Mouse (Mus musculus) cortical plate, adult 2 months (tissue): ENCODE results near the gene Olfr631. TPM values are rescaled to one million over a fixed set of nuclear protein-coding genes. Genes with fewer than 3 reads are reported as not detected.

Source experiments
- H3K27ac ChIP-seq: fragments of 200-500 bp; 2 replicates; pipeline ENCODE4 v1.5.1; 2012; ENCODE audit warnings: low read length, control low read depth, inconsistent platforms; ENCODE audit not compliant: insufficient read depth
- H3K4me1 ChIP-seq: fragments of 200-500 bp; 2 replicates; pipeline ENCODE4 v1.6.1; 2011; ENCODE audit warnings: low read length; ENCODE audit not compliant: control insufficient read depth, insufficient read depth
- H3K4me3 ChIP-seq: fragments of 200-500 bp; 2 replicates; pipeline ENCODE4 v1.5.1; 2011; ENCODE audit warnings: mild to moderate bottlenecking, low read length, control low read depth; ENCODE audit not compliant: insufficient read depth
- CTCF ChIP-seq: fragments of 200-500 bp; IDR thresholded peaks from 2 replicates; pipeline ENCODE4 v1.5.1; 2011; ENCODE audit warnings: mild to moderate bottlenecking, control low read depth, low read length; ENCODE audit not compliant: insufficient read depth; ENCODE audit errors: extremely low read depth
- POLR2A ChIP-seq: fragments of 200-500 bp; IDR thresholded peaks from 2 replicates; pipeline ENCODE4 v1.6.1; 2011; ENCODE audit warnings: mild to moderate bottlenecking, low read length, control low read depth; ENCODE audit not compliant: insufficient read depth; ENCODE audit errors: extremely low read depth
- polyA plus RNA-seq: library from polyadenylated mRNA; depleted of rRNA; stranded (reverse); fragments of >200 nt; gene quantifications from 2 replicates; pipeline ENCODE4 v1.2.3, GENCODE M21; 2012; rRNA removed

The Olfr631 gene
- polyA plus RNA-seq, 1 experiment, result not detected

GRCm38 (mm10) chr7:103970852-103971251, 42.2 kb downstream of the Olfr631 start, which contains the start of gene Olfr635:
Gene Olfr635 (plus strand): TSS chr7:103971152.
- Histone ChIP-seq H3K4me1 (no peaks in the 10 kb centered on the region), H3K27ac (no peak within 1 kb of the TSS), H3K4me3 (no peak within 1 kb of the TSS)
- TF ChIP-seq POLR2A (no peak), CTCF (no peak)

GRCm38 (mm10) chr7:103971782-103972181, 43.2 kb downstream of the Olfr631 start:
- H3K4me3 ChIP-seq, result no peak overlapping the region
- no peak overlapping the region for H3K27ac ChIP-seq
- TF ChIP-seq CTCF (no peak), POLR2A (no peak)
- no peaks in the 10 kb centered on the region for H3K4me1 ChIP-seq

Other genes with a start within 250 kb of the Olfr631 start
- not detected in 2 replicates for gene Olfr625-ps1, start 246.1 kb upstream of the Olfr631 start, polyA plus RNA-seq
- gene Olfr243, start 214.2 kb upstream of the Olfr631 start, polyA plus RNA-seq, result not detected in 2 replicates
- not detected in 2 replicates for gene Olfr628, start 198.5 kb upstream of the Olfr631 start, polyA plus RNA-seq
- gene Olfr629, start 183.9 kb upstream of the Olfr631 start, polyA plus RNA-seq, result not detected in 2 replicates
- not detected in 2 replicates for gene Olfr630, start 171.5 kb upstream of the Olfr631 start, polyA plus RNA-seq
- gene Olfr69, start 157.2 kb upstream of the Olfr631 start, polyA plus RNA-seq, result not detected in 2 replicates
- gene Olfr68, start 149.1 kb upstream of the Olfr631 start, polyA plus RNA-seq, result not detected in 2 replicates
- not detected in 2 replicates for gene Olfr67, start 137.0 kb upstream of the Olfr631 start, polyA plus RNA-seq
- gene Hbb-bt, start 114.8 kb upstream of the Olfr631 start, polyA plus RNA-seq, result 56.3 and 87.5 TPM in 2 replicates
- 471 and 650 TPM in 2 replicates for gene Hbb-bs, start 100.7 kb upstream of the Olfr631 start, polyA plus RNA-seq
- not detected in 2 replicates for gene Hbb-bh2, start 88.3 kb upstream of the Olfr631 start, polyA plus RNA-seq
- gene Hbb-bh1, start 85.7 kb upstream of the Olfr631 start, polyA plus RNA-seq, result not detected in 2 replicates
- gene Hbb-y, start 75.6 kb upstream of the Olfr631 start, polyA plus RNA-seq, result 0.95 and 1.0 TPM in 2 replicates
- gene Olfr66, start 42.6 kb upstream of the Olfr631 start, polyA plus RNA-seq, result not detected in 2 replicates
- not detected in 2 replicates for gene Olfr64, start 34.3 kb upstream of the Olfr631 start, polyA plus RNA-seq
- not detected in 2 replicates for gene Olfr65, start 25.3 kb upstream of the Olfr631 start, polyA plus RNA-seq
- not detected in 2 replicates for gene Olfr632, start 5.5 kb downstream of the Olfr631 start, polyA plus RNA-seq
- gene Olfr633, start 15.6 kb downstream of the Olfr631 start, polyA plus RNA-seq, result not detected in 2 replicates
- gene Olfr635, start 42.3 kb downstream of the Olfr631 start, polyA plus RNA-seq, result not detected in 2 replicates
- gene Olfr638, start 69.9 kb downstream of the Olfr631 start, polyA plus RNA-seq, result not detected in 2 replicates
- gene Olfr639, start 88.5 kb downstream of the Olfr631 start, polyA plus RNA-seq, result not detected in 2 replicates
- gene Olfr640, start 96.7 kb downstream of the Olfr631 start, polyA plus RNA-seq, result not detected in 2 replicates
- gene Olfr641, start 106.6 kb downstream of the Olfr631 start, polyA plus RNA-seq, result not detected in 2 replicates
- gene Olfr642, start 123.8 kb downstream of the Olfr631 start, polyA plus RNA-seq, result not detected in 2 replicates
- gene 4930516K23Rik, start 132.6 kb downstream of the Olfr631 start, polyA plus RNA-seq, result not detected in 2 replicates
- not detected in 2 replicates for gene Olfr644, start 143.0 kb downstream of the Olfr631 start, polyA plus RNA-seq
- not detected in 2 replicates for gene Olfr645, start 156.6 kb downstream of the Olfr631 start, polyA plus RNA-seq
- gene Olfr646, start 176.0 kb downstream of the Olfr631 start, polyA plus RNA-seq, result not detected in 2 replicates
- gene Ubqln5, start 201.0 kb downstream of the Olfr631 start, polyA plus RNA-seq, result not detected in 2 replicates
- not detected in 2 replicates for gene Olfr643, start 208.6 kb downstream of the Olfr631 start, polyA plus RNA-seq
- not detected in 2 replicates for gene Ubqln3, start 214.5 kb downstream of the Olfr631 start, polyA plus RNA-seq
- gene Ubqlnl, start 221.7 kb downstream of the Olfr631 start, polyA plus RNA-seq, result not detected in 2 replicates
- 0.04 TPM in 1 of 2 replicates, not detected in the other for gene Olfm5, start 236.0 kb downstream of the Olfr631 start, polyA plus RNA-seq